Mouse (Mus musculus) spleen, adult 2 months (tissue): Measurements from ENCODE around the gene Zdhhc19. TPM values are rescaled to one million over a fixed set of nuclear protein-coding genes. Genes with fewer than 3 reads are reported as not detected.
A peak's percentile ranks its signal among the peaks of the same experiment; 100 is the strongest.

Experiments
- DNase-seq, 2 experiments: peaks; one replicate each; pipeline versions ENCODE4 v3.0.0 to v3.0.0-alpha.2; 2012 to 2021; ENCODE audit warnings: low spot score in 2 of 2, low read depth in 1 of 2
- H3K27ac ChIP-seq: fragments of 200-500 bp; 2 replicates; pipeline ENCODE4 v1.5.1; 2012; ENCODE audit warnings: low read length, inconsistent platforms; ENCODE audit not compliant: insufficient read depth
- H3K27me3 ChIP-seq: fragments of 200-500 bp; 2 replicates; pipeline ENCODE4 v1.6.1; 2012; ENCODE audit warnings: mild to moderate bottlenecking, moderate library complexity, low read length, inconsistent platforms; ENCODE audit not compliant: control insufficient read depth, insufficient read depth
- H3K36me3 ChIP-seq: fragments of 200-500 bp; 2 replicates; pipeline ENCODE4 v1.6.1; 2012; ENCODE audit warnings: mild to moderate bottlenecking, low read length, inconsistent platforms; ENCODE audit not compliant: control insufficient read depth, insufficient read depth
- H3K4me1 ChIP-seq: fragments of 200-500 bp; 2 replicates; pipeline ENCODE4 v1.6.1; 2011; ENCODE audit warnings: inconsistent platforms; ENCODE audit not compliant: control insufficient read depth, insufficient read depth, insufficient read length
- H3K4me3 ChIP-seq: fragments of 200-500 bp; 2 replicates; pipeline ENCODE4 v1.5.1; 2011; ENCODE audit warnings: mild to moderate bottlenecking, inconsistent platforms; ENCODE audit not compliant: insufficient read depth, insufficient read length; ENCODE audit errors: extremely low read depth
- CTCF ChIP-seq: fragments of 200-500 bp; IDR thresholded peaks from 2 replicates; pipeline ENCODE4 v1.5.1; 2011; ENCODE audit warnings: mild to moderate bottlenecking, inconsistent platforms; ENCODE audit not compliant: insufficient read depth, insufficient read length, insufficient replicate concordance; ENCODE audit errors: extremely low read depth
- POLR2A ChIP-seq: fragments of 200-500 bp; IDR thresholded peaks from 2 replicates; pipeline ENCODE4 v1.6.1; 2011; ENCODE audit warnings: low read depth, low read length, inconsistent platforms
- WGBS: fragments of 180-500 bp; shearing (Covaris S2); methylation state at CpG from one replicate; pipeline ENCODE4 v1.1.7; 2018; 5-methylcytosine and 5-hydroxymethylcytosine counted together
- polyA plus RNA-seq: library from polyadenylated mRNA; depleted of rRNA; stranded (reverse); fragments of >200 nt; gene quantifications from 2 replicates; pipeline ENCODE4 v1.2.3, GENCODE M21; 2012

Gene Zdhhc19
- polyA plus RNA-seq, 1 experiment: not detected

DNA sequence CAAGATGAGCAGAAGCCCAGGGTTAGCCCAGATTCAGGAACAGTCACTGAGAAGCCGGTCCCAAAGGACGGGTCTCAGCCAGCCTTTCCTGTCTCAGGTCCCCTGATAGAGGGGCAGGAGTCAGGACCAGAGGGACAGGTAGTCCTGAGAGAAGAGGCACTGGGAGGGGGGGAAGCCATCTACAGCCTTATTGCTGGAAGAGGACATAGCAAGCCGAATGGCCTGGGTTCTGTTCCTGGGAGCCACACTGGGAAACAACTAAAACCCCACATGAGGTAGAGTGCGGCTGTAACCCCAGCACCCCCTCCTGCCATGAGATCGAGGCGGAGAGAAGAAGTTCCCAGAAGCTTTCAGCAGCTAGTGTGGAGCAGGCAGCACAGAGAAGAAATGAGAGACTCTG lies 17.9 kb downstream of the Zdhhc19 start:
- Histone ChIP-seq H3K27me3 (no peaks in the 10 kb centered on the region), H3K36me3 (no peaks in the 10 kb centered on the region), H3K4me1 (peaks cover 2% of the 10 kb centered on the region; the same call in 1 of the 2 replicates), H3K4me3 (no peak overlapping the region), H3K27ac (no peak overlapping the region)
- WGBS: 95% methylated on average over 6 of the region's 6 CpGs
- TF ChIP-seq CTCF: no peak
- TF ChIP-seq POLR2A: no peak
- DNase-seq: no peak

DNA sequence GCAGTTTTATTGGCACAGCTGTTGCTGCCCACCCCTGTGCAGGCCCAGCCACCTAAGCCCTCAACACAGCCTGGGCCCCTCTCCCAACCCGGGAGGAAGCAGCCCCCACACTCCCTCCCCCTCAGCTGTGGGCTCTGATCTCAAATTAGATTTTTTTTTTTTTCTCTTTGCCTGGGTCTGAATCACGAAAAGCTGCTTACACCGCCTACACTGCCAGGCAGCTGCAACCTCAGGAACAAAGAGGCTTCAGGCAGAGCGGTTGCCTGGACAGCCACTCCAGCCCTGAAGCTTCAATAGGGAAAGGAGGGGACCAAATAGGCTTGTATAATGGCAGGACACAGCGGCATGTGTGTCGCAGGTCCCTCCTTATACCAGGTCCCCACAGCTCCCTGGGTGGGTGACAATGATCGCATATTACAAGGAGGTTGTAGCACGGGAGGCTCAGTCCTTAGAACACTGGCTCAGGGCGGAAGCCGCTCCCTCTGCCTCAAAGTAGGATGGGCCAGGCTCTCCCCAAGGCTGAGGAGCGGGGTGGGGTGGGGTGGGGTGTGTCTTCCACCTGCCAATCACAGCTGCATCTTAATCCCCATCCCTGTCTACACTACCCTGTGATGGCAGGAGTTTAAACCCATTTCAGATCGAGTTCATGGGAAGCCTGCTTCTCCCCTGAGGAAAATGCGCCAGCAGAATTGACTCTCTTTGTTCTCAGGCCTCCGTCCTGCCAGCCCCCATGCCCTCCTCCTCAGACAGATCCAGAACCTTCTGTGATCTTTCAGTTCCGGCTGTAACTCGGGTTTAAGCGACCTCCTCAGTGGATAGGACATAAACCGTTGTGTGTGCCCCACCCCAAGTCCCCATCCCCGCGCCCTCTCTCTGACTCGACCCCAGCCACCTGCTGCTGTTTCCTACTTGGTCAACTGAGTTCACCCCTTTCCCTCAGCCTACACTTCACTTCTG lies 20.2 kb downstream of the Zdhhc19 start:
- TF ChIP-seq POLR2A (no peak), CTCF (no peak)
- peaks cover 6% of the 10 kb centered on the region; the same call in 1 of the 2 replicates for H3K4me1 ChIP-seq
- no peaks in the 10 kb centered on the region for H3K27me3 ChIP-seq
- DNase-seq: no peak
- peak overlapping the region; percentile 8; the same call in 1 of the 2 replicates for H3K4me3 ChIP-seq
- H3K27ac ChIP-seq: no peak overlapping the region
- no peaks in the 10 kb centered on the region for H3K36me3 ChIP-seq
- 14% methylated on average over 21 of the region's 21 CpGs for WGBS

DNA sequence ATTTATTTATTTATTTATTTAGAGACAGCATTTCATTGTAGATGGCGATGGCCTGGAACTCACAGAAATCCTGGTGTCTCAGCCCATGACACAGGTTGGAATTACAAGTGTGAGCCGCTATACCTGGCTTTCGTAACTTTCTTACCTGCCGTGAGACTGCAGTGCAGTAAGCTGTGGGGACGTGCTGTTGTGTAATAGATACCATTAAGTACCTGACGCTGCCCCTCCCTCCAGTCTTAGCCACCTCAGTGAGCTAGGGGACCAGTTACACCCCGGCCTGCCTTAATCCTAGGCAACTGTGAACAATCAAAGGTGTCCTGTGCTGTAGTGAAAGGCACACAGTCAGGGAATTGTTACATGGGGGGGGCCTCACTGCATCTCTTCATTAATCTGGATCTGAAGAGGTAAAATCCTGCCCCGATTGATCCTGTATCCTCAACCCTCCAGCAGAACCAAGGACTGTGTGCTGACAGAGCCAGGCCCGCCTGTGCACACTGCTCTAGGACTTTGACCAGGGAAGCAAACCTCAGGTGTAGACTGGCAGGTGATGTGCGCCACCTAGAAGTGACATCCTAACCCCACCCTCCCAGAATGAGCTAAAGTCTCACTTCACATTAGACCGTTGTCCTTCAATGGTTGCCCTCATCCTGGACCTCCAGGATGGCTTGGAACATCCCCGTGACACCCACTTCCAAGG lies 21.9 kb downstream of the Zdhhc19 start:
- TF ChIP-seq POLR2A: no peak
- TF ChIP-seq CTCF: no peak
- no peaks in the 10 kb centered on the region for H3K27me3 ChIP-seq
- H3K4me1 ChIP-seq: peaks cover 9% of the 10 kb centered on the region; the same call in 1 of the 2 replicates
- no peak overlapping the region for H3K27ac ChIP-seq
- WGBS: 85% methylated on average over 12 of the region's 12 CpGs
- DNase-seq: no peak
- H3K36me3 ChIP-seq: no peaks in the 10 kb centered on the region
- no peak overlapping the region for H3K4me3 ChIP-seq

DNA sequence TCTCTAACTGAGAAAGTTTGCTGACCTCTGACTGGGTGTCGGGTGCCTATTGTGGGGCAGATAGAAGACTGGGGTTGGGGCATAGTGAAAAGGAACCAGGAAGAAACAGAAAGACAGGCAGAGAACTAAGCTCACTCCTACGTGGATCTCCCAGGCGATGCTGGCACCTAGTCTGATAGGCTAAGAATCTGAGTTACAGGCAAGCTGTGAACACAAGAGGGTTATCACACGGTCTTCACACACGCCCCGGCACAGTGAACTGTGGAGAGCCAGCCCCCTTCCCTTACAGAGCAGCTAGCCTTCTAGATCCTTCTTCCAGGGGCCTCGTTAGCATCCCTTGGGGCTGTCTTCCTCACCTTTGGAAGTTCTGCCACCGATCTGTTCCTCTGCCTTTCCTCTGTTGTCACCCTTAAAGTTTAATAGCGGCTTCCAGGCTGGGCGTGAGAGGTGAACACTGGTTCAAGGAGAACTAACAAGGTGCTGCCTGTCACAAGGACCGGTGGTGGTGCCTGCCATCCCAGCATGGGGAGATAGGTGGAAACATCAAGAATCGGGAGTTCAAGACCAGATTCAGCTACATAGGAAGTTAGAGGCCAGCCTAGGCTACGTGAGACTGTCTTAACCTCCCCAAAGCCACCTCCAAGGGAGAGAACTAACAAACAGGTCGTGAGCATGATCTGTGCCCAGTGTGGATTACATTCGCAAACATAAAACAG lies 23.7 kb downstream of the Zdhhc19 start:
- Histone ChIP-seq H3K36me3 (no peaks in the 10 kb centered on the region), H3K27me3 (no peaks in the 10 kb centered on the region), H3K27ac (peak overlapping the region; percentile 82), H3K4me3 (no peak overlapping the region), H3K4me1 (peaks cover 18% of the 10 kb centered on the region; the same call in 1 of the 2 replicates)
- WGBS: 40% methylated on average over 15 of the region's 15 CpGs
- no peak for DNase-seq
- no peak for TF ChIP-seq CTCF
- TF ChIP-seq POLR2A: no peak

DNA sequence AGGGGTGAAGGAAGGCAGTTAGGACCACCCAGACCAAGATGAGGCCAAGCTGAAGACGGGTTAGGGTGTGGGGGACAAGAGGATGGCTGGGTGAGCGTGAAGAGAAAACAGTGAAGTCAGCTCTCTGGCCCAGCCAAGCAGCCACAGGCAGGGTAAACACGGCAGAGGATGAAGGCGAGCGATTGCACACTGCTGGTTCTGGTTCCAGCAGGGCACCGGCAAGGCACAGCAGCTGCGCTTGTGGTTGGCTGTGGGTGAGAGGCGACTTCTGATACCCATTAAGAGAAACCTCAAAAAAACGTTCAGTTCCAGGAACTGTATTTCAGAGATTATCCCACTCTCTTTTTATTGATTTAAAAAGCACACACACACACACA lies 24.3 kb downstream of the Zdhhc19 start:
- TF ChIP-seq CTCF: no peak
- no peak for TF ChIP-seq POLR2A
- Histone ChIP-seq H3K27ac (peak overlapping the region; percentile 82), H3K4me3 (no peak overlapping the region), H3K4me1 (peaks cover 18% of the 10 kb centered on the region; the same call in 1 of the 2 replicates), H3K36me3 (no peaks in the 10 kb centered on the region), H3K27me3 (no peaks in the 10 kb centered on the region)
- WGBS: 7% methylated on average over 9 of the region's 9 CpGs
- DNase-seq: peak in 1 of 2 experiments; percentile 65

DNA sequence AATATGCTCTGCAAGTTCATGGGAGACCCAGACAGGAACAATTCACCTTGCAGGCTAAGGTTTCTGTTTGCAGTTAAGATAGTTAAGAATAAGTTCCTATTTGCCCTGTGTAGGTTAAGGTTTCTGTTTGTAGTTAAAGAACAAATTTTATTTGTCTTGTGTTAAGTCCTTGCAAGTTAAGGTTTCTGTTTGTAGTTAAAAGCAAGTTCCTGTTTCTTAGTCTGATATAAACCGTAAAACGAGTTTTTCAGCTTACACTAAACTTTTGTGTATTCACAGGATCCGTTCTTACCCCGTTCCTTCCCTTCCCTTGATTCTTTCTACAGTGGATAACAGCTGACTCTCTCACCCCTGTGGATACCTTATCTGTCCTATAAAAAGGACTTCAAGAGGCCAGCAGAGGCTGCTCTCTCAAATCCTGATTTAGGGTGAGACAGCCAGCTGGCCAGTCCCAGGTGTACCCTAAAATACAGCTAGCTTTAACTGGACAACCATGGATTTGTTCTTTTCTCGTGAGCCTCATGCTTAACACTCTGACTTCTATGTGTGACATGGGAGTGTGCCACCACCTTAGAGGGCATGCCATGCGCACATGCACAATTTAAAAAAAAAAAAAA lies 26.6 kb downstream of the Zdhhc19 start:
- TF ChIP-seq POLR2A: no peak
- no peak for TF ChIP-seq CTCF
- Histone ChIP-seq H3K27me3 (no peaks in the 10 kb centered on the region), H3K27ac (peak overlapping the region; percentile 61), H3K36me3 (no peaks in the 10 kb centered on the region), H3K4me3 (no peak overlapping the region), H3K4me1 (peaks cover 18% of the 10 kb centered on the region; the same call in 1 of the 2 replicates)
- 24% methylated on average over 6 of the region's 6 CpGs for WGBS
- DNase-seq: no peak
